Mouse (Mus musculus) olfactory bulb, adult 2 months (tissue): ENCODE data around the gene Ciz1. TPM values are rescaled to one million over a fixed set of nuclear protein-coding genes. Genes with fewer than 3 reads are reported as not detected.
A peak's percentile ranks its signal among the peaks of the same experiment; 100 is the strongest.

Experiments used
- H3K27ac ChIP-seq: fragments of 200-500 bp; 2 replicates; pipeline ENCODE4 v1.5.1; 2012; ENCODE audit warnings: low read depth, low read length; ENCODE audit not compliant: insufficient read depth
- H3K4me1 ChIP-seq: fragments of 200-500 bp; 2 replicates; pipeline ENCODE4 v1.6.1; 2012; ENCODE audit warnings: low read length; ENCODE audit not compliant: control insufficient read depth, insufficient read depth
- H3K4me3 ChIP-seq: fragments of 200-500 bp; 2 replicates; pipeline ENCODE4 v1.5.1; 2012; ENCODE audit warnings: mild to moderate bottlenecking, low read depth, low read length, moderate library complexity; ENCODE audit not compliant: insufficient read depth
- CTCF ChIP-seq: fragments of 200-500 bp; IDR thresholded peaks from 2 replicates; pipeline ENCODE4 v1.5.1; 2012; ENCODE audit warnings: low read depth, mild to moderate bottlenecking, low read length, moderate library complexity; ENCODE audit not compliant: insufficient read depth
- POLR2A ChIP-seq: fragments of 200-500 bp; IDR thresholded peaks from 2 replicates; pipeline ENCODE4 v1.6.1; 2012; ENCODE audit warnings: mild to moderate bottlenecking, low read depth, low read length, moderate library complexity; ENCODE audit not compliant: insufficient read depth
- WGBS: fragments of 180-500 bp; shearing (Covaris S2); methylation state at CpG from one replicate; pipeline ENCODE4 v1.1.7; 2018; 5-methylcytosine and 5-hydroxymethylcytosine counted together
- polyA plus RNA-seq: library from polyadenylated mRNA; stranded (reverse); fragments of >200 nt; gene quantifications from 2 replicates; pipeline ENCODE4 v1.2.4, GENCODE M21; 2012; ENCODE audit warnings: low replicate concordance; ENCODE audit not compliant: missing spikeins, insufficient read depth, insufficient read length

Gene Ciz1
- polyA plus RNA-seq, 1 experiment = not detected

DNA sequence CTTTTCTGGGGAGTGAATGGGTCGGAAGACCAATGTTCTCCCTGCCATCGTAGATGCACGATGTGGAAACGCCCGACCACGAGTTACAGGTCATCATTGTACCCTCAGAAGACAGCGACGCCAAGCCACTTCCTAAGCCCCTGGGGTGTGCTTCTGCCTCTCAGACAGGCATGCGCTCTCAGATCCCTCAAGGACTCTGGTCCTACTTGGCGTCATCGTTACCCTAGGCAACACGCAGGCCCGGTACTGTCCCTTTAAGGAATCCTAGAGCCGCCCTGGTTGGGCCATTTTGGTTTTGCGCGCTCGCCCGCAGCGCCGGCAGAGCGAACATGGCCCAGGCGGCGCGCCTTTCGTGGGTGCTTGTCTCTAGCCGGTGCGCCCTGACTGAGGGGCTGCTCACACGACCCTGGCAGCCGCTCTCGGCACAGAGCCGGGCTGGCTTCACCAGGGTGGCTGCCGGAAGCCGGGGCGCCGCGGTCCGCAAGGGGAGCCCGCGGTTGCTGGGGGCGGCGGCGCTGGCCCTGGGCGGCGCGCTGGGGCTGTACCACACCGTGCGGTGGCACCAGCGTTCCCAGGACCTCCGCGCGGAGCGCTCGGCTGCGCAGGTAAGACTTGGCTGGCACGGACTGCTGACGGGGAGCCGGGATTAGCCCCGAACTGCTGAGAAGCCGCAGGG, 44.0 kb downstream of the Ciz1 start:
- under 1% methylated on average over 59 of the region's 59 CpGs for WGBS
- H3K4me1 ChIP-seq = peaks cover 22% of the 10 kb centered on the region
- H3K4me3 ChIP-seq = peak overlapping the region; percentile 83
- peak overlapping the region; percentile 90 for H3K27ac ChIP-seq
- no peak for TF ChIP-seq CTCF
- peak; percentile 61 for TF ChIP-seq POLR2A

DNA sequence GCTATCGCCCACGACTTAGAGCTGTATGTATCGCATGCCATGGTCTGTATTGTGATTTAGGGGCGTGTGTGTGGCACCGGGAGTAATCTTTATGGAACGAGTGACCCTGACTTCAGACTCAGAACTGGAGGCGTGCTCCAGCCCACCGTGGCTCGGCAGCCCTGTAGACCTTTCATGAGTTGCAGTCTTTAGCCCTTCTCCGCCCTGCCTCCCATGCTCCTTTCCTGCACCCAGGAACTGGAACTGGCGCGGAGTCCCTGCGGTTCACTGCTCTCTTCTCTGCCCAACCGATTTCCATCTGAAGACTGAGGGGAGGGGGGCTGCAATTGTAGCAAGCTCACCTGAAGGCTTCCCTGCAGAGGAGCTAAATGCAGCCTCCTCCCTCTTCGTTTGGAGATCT, 44.6 kb downstream of the Ciz1 start:
- no peak for TF ChIP-seq POLR2A
- no peak for TF ChIP-seq CTCF
- 0% methylated on average over 15 of the region's 15 CpGs for WGBS
- Histone ChIP-seq H3K27ac (peak overlapping the region; percentile 25), H3K4me1 (peaks cover 22% of the 10 kb centered on the region), H3K4me3 (peak overlapping the region; percentile 83)

GRCm38 (mm10) chr2:32404663-32405062, 52.5 kb downstream of the Ciz1 start:
- Histone ChIP-seq H3K4me1 (no peaks in the 10 kb centered on the region), H3K27ac (no peak overlapping the region), H3K4me3 (no peak overlapping the region)
- TF ChIP-seq CTCF = peak; percentile 38; the same call in 1 of the 2 replicates
- no peak for TF ChIP-seq POLR2A
- 13% methylated on average over 2 of the region's 2 CpGs for WGBS

- 82% methylated on average over 7 of the region's 7 CpGs for WGBS
Observed at GRCm38 (mm10) chr2:32407144-32407824, 55.2 kb downstream of the Ciz1 start.

GRCm38 (mm10) chr2:32408429-32409424, 56.6 kb downstream of the Ciz1 start:
- no peaks in the 10 kb centered on the region for H3K4me1 ChIP-seq
- no peak for TF ChIP-seq CTCF
- no peak overlapping the region for H3K27ac ChIP-seq
- WGBS = 75% methylated on average over 25 of the region's 25 CpGs
- H3K4me3 ChIP-seq = no peak overlapping the region

More at GRCm38 (mm10) chr2:32407144-32407824, 55.2 kb downstream of the Ciz1 start:
- Histone ChIP-seq H3K4me3 (no peak overlapping the region), H3K27ac (no peak overlapping the region), H3K4me1 (no peaks in the 10 kb centered on the region)
- no peak for TF ChIP-seq POLR2A
- TF ChIP-seq CTCF = no peak

DNA sequence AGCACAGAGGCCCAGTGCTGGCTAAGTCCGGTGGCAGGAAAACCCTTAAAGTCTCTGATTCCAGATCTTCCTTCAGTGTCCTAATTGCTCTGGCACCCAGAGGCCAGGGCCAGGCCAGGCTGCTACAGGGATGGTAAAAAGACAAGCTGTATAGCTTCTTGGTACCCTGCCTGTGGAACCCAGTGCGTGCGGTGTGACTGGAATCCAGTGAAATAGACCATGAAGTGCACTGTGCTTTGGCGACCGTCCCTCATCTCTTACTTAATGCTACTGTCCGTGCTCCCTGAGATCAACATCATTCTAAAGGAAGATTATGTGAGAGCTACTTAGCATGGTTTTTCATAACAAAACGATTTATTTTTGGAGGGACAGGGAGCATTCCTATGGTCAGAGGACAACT, 59.3 kb downstream of the Ciz1 start:
- H3K4me1 ChIP-seq = no peaks in the 10 kb centered on the region
- WGBS = 77% methylated on average over 7 of the region's 7 CpGs
- no peak overlapping the region for H3K4me3 ChIP-seq
- TF ChIP-seq POLR2A = no peak
- TF ChIP-seq CTCF = no peak
- no peak overlapping the region for H3K27ac ChIP-seq

GRCm38 (mm10) chr2:32412742-32413531, 60.8 kb downstream of the Ciz1 start:
- 95% methylated on average over 6 of the region's 6 CpGs for WGBS
- Histone ChIP-seq H3K4me3 (no peak overlapping the region), H3K4me1 (no peaks in the 10 kb centered on the region), H3K27ac (no peak overlapping the region)
- TF ChIP-seq CTCF = no peak
- TF ChIP-seq POLR2A = no peak

DNA sequence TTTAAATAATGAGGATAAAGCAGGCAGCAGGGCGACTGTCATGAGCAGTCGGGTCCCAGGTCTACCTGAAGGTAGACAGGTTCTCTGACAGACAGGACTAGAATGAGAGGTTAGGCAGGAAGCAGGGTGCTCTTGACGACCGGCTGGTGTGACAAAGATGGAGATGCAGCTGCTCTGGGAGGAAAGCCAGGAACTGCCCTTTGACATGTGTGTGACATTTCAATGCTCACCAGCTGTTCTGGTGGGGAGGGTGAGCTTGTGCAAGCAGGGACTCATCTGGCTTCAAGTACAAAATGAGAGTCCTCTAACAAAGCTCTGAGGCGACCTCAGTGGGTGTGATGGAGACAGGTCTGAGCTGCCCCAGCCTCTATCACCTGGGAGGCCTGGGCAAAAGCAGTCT, 61.8 kb downstream of the Ciz1 start:
- no peak overlapping the region for H3K4me3 ChIP-seq
- no peak overlapping the region; the same call in 1 of the 2 replicates for H3K27ac ChIP-seq
- H3K4me1 ChIP-seq = no peaks in the 10 kb centered on the region
- 45% methylated on average over 5 of the region's 5 CpGs for WGBS
- TF ChIP-seq CTCF (no peak), POLR2A (no peak)
